Mouse (Mus musculus) kidney, postnatal 25 days (tissue): ENCODE measurements at regions not wholly inside any gene's neighbourhood (a gene's known extent, or its start where the extent isn't known, plus 50 kb on each side); places are given as distances from the start of the nearest gene placed in this dataset.

Experiments
- DNase-seq, 2 experiments: peaks; one replicate each; pipeline ENCODE4 v3.0.0; 2021; ENCODE audit warnings: mixed read lengths in 2 of 2

DNA sequence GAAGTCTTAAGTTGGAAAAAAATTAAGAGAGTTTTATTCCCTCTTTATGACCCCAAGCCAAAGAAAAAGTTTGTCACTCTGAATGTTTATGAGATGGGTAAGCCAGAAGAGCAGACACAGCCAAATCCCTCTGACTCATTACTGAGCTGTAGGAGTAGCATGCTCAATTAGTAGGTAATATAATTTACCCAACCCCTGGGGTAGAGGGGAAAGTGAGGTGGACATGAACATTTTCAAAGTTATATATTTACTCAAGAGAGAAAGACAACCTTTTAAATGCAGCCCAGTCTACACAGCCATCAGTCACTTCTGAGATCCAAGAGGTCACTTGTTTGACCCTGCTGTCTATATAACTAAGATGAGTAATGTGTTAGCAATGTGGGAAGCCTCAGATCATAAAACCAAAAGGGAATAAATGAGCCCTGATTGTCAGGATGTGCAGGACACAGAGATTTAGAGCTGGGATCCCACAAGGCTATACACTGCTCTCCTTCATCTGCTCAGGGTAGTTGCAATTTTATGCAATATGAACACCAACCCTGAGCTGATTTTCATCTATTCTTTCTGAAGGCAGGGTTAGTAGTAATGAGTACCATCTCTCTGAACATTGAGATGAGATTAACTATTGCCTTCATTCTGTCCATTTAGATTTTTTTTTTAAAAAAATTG is 114.7 kb upstream of the Ndp start:
- no peak for DNase-seq

DNA sequence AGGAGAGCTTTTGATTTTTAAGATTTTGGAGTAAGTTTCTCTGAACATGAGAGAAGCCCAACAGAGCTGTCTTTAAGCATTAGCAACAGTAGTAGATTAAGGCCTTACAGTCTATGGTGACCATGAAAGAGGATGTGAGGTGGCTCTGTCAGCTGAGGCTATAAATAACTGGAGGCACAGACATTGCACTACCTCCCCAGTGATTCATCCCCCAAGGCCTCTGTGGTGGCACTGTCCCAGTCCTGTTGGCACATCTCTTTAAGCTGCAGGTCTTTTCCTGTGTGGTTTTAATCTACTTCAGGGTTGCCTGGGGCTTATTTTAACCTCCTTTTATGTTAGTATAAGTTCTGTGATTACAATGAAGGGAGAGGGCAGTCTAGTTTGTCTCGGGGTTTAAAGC is 106.2 kb upstream of the Ndp start:
- DNase-seq: no peak

DNA sequence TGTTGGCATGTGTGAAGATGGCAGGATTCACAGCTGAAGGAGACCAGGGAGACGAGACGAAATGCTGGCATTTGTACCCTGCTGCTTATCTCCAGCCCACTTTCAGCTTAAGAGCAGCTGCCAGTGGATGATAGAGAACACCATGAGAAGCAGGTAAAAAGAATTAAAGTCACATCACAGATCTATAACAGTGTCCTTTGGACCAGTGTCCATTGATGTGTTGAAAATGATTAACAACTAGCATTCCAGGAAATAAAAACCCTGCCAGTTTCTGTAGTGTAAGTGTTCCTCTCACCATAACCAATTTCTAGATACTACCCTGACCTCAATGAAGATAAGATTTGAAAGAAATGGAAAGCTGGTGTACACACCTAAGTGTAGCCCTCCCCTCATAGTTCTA is 97.6 kb upstream of the Ndp start:
- no peak for DNase-seq

DNA sequence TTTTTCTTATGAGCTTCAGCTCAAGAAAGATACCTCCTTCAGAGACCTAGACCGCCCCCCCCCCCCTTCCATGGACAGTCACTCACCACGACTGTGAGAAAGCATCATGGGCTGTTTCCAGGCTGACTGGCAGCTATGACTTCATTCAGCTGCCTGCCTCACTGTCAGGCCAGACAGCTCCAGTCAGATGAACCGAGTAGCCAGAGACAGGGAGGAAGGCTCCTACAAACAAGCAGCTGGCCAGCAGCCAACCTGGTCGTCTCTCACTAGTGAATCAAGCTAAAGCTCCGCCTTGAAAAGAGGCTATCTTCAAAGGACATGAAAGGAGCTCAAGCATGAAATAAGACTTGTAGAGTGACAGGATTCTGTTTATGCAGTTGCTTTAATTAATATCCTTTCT is 87.0 kb upstream of the Ndp start:
- DNase-seq: peak; percentile 81 to 83
